Mouse (Mus musculus) kidney, postnatal 0 days (tissue): Measurements from ENCODE around the gene Eng. TPM values are rescaled to one million over a fixed set of nuclear protein-coding genes. Genes with fewer than 3 reads are reported as not detected.

Experiments
- ATAC-seq: fragments of 200-750 bp; cut with Nextera tagmentation; replicated peaks from 2 replicates; pipeline ENCODE4 v1.8.0; 2017; ENCODE audit warnings: low read depth, moderate number of reproducible peaks, moderate TSS enrichment, moderate library complexity; ENCODE audit not compliant: low FRiP score
- DNase-seq: peaks from one replicate; pipeline ENCODE4 v3.0.0-alpha.2; 2016; ENCODE audit warnings: low spot score
- H3K27ac ChIP-seq: fragments of 300-500 bp; sonication (generic); 2 replicates; pipeline ENCODE4 v1.5.1; 2014; ENCODE audit warnings: mild to moderate bottlenecking
- H3K27me3 ChIP-seq: fragments of 300-500 bp; sonication (generic); 2 replicates; pipeline ENCODE4 v1.6.1; 2014; ENCODE audit warnings: low read length, mixed read lengths; ENCODE audit not compliant: insufficient read depth
- H3K36me3 ChIP-seq: fragments of 300-500 bp; sonication (generic); 2 replicates; pipeline ENCODE4 v1.6.1; 2014; ENCODE audit warnings: low read length, mixed read lengths; ENCODE audit not compliant: insufficient read depth
- H3K4me1 ChIP-seq: fragments of 300-500 bp; sonication (generic); replicated peaks from 2 replicates; pipeline ENCODE4 v1.6.1; 2014; ENCODE audit warnings: antibody characterized with exemption, low read length, mixed read lengths; ENCODE audit not compliant: insufficient read depth
- H3K4me2 ChIP-seq: fragments of 300-500 bp; sonication (generic); 2 replicates; pipeline ENCODE4 v1.6.1; 2014; ENCODE audit warnings: mild to moderate bottlenecking, low read length, moderate library complexity, mixed read lengths
- H3K4me3 ChIP-seq: fragments of 300-500 bp; sonication (generic); replicated peaks from 2 replicates; pipeline ENCODE4 v1.5.1; 2014; ENCODE audit warnings: low read depth, low read length
- H3K9ac ChIP-seq: fragments of 300-500 bp; sonication (generic); 2 replicates; pipeline ENCODE4 v1.6.1; 2014; ENCODE audit warnings: low read depth, low read length
- H3K9me3 ChIP-seq: fragments of 300-500 bp; sonication (generic); replicated peaks from 2 replicates; pipeline ENCODE4 v1.6.1; 2016; ENCODE audit warnings: low read length, inconsistent platforms, mixed read lengths
- CTCF ChIP-seq: IDR thresholded peaks from 2 replicates; pipeline ENCODE4 v1.5.1; 2016; ENCODE audit warnings: antibody characterized with exemption, low read depth, mild to moderate bottlenecking, moderate library complexity
- WGBS: fragments of 180-500 bp; shearing (Covaris S2); extraction: QIAGEN DNeasy Blood & Tissue Kit; methylation state at CpG from one replicate; pipeline ENCODE4 v1.1.7; 2014; 5-methylcytosine and 5-hydroxymethylcytosine counted together
- polyA plus RNA-seq: library from polyadenylated mRNA; unstranded; fragments of >200 nt; fragmentation: Nextera tagmentation; extraction: Ambion mirVana; gene quantifications from 2 replicates; pipeline ENCODE4 v1.2.1, GENCODE M21; 2015

Gene Eng
- polyA plus RNA-seq, 1 experiment from 2014 or later = 71.6 TPM

DNA sequence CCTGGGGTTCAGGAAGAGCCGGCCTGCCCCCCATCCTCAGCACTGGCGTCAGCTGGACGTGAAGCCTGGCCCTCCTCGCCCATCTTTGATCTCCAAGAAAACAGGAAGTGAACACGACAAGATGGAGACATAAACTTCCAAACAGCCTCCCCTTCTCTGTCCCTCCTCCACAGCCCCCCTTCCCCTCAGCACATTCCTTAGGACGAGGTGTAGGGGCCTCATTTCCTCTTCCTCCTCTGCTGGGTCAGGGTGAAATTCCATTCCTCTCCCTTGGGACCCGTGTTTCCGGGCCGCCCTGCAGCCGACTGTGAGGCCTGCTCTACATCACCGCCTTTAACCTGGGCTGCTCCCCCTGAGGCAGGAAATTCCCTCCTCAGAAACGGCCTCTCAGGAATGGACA lies 9.4 kb downstream of the Eng start:
- Histone ChIP-seq H3K4me1 (peaks cover 30% of the 10 kb centered on the region), H3K9me3 (no peaks in the 10 kb centered on the region), H3K36me3 (no peaks in the 10 kb centered on the region), H3K4me3 (no peak overlapping the region), H3K4me2 (no peak overlapping the region), H3K9ac (no peak overlapping the region), H3K27ac (peak overlapping the region; percentile 91), H3K27me3 (no peaks in the 10 kb centered on the region)
- ATAC-seq = peak; percentile 80
- DNase-seq = peak; percentile 93
- no peak for TF ChIP-seq CTCF
- WGBS = 18% methylated on average over 12 of the region's 12 CpGs

DNA sequence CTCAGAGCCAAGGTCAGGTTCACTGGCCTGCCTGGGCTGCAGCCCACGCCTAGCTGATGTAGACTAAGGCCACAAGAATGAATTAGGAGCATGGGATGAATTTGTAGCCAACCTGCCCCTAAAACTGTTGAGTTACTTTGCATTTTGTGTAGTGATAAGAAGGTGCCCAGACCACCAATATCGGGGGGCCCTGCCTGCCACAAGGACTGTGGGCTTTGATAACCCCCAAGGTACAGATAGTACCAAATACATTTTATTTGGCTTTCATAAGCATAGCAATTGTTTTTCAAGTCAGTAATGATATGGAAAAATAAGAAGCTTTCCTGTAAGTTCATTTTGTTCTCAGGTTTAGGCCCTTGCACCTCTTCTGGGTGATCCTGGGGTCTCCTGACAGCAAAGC lies 12.5 kb downstream of the Eng start:
- no peak overlapping the region for H3K27ac ChIP-seq

DNA sequence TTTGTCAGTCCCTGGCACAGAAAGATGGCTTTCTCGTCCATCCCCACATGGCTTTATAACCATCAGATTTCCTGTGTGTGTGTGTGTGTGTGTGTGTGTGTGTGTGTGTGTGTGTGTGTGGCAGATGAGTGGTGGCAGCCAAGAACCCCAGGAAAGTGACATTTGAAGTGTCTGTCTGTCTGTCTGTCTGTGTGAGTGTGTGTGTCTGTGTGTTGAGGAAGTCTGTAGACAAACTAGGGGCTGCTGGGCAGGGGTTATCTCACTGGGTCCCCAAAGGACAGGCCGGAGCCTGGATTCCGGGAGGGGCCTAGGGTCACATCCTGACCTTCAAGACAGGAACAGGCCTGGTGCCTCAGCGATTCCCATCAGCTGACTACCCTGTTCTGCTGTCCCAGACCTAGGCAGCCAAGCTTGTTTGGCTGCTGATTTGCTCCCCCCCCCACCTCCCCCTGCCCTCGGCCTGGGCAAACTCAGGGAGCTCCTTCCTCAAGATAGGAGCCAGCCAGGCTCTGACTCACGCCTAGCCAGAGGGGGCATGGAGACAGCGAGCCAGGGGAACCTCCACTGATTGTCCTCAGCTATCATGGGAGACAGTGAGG lies 15.2 kb downstream of the Eng start:
- no peak for TF ChIP-seq CTCF
- H3K27me3 ChIP-seq = no peaks in the 10 kb centered on the region
- ATAC-seq (peak; percentile 57), DNase-seq (peak; percentile 59)
- peak overlapping the region; percentile 63 for H3K27ac ChIP-seq
- 0 out of 2 replicates have a peak overlapping the region, but pooled peaks have one; percentile 15 for H3K9ac ChIP-seq
- H3K36me3 ChIP-seq = no peaks in the 10 kb centered on the region
- H3K4me2 ChIP-seq = no peak overlapping the region
- no peaks in the 10 kb centered on the region for H3K9me3 ChIP-seq
- 0 out of 2 replicates have a peak, but pooled peaks cover 5% of the 10 kb centered on the region for H3K4me1 ChIP-seq
- no peak overlapping the region for H3K4me3 ChIP-seq
- WGBS = 34% methylated on average over 7 of the region's 7 CpGs

More for the DNA sequence above, 12.5 kb downstream of the Eng start:
- ATAC-seq (no peak), DNase-seq (no peak)
- Histone ChIP-seq H3K4me2 (no peak overlapping the region), H3K9me3 (no peaks in the 10 kb centered on the region), H3K4me1 (peaks cover 29% of the 10 kb centered on the region), H3K9ac (no peak overlapping the region), H3K27me3 (no peaks in the 10 kb centered on the region), H3K36me3 (no peaks in the 10 kb centered on the region), H3K4me3 (no peak overlapping the region)
- 88% methylated on average over 2 of the region's 2 CpGs for WGBS
- no peak for TF ChIP-seq CTCF

DNA sequence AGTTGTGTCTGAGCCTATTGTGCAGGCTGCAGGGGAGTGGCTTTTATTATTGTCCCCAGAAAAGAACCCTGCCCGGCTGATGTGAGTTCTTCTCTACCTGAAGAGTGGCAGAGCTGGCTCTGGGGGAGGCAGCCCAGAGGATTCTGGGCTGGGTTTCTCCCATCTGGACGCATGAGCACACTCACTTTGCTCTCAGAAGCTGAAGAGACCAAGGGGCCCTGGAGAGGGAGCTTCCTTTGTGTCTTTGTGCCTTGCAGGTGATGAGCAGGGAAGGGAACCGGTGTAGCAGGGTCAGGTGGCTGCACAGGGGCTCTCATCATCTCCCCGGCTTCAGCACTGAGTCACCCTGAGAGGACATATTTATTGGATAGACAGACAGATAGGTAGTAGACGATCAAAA lies 15.9 kb downstream of the Eng start:
- H3K4me3 ChIP-seq = no peak overlapping the region
- H3K4me2 ChIP-seq = no peak overlapping the region
- H3K4me1 ChIP-seq = 0 out of 2 replicates have a peak, but pooled peaks cover 5% of the 10 kb centered on the region
- no peak for TF ChIP-seq CTCF
- no peak overlapping the region for H3K9ac ChIP-seq
- H3K27me3 ChIP-seq = no peaks in the 10 kb centered on the region
- ATAC-seq (no peak), DNase-seq (no peak)
- no peaks in the 10 kb centered on the region for H3K36me3 ChIP-seq
- peak overlapping the region; percentile 63; the same call in 1 of the 2 replicates for H3K27ac ChIP-seq
- no peaks in the 10 kb centered on the region for H3K9me3 ChIP-seq
- 48% methylated on average over 5 of the region's 5 CpGs for WGBS

DNA sequence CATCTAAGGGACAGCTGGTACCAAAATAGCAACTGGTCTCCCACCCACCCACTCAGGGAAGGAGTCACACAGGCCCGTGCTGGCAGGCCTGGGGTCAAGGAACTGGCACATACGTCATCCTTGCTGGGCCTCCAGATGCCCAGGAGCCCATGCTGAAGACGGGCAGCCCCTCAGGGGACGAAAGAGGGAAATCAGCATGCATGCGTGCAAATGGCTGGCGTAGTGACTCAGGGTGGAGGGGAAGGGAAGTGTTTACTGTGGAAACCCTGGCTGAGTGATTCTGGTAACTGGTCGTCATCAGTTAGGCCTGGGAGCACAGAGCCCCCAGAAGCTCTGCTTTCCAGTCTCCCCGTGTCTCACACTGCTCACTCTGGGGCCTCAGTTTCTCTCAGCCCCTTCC lies 18.9 kb downstream of the Eng start:
- H3K36me3 ChIP-seq = no peaks in the 10 kb centered on the region
- no peak overlapping the region for H3K4me2 ChIP-seq
- no peaks in the 10 kb centered on the region for H3K9me3 ChIP-seq
- H3K4me3 ChIP-seq = no peak overlapping the region
- no peak overlapping the region for H3K27ac ChIP-seq
- 0 out of 2 replicates have a peak, but pooled peaks cover 5% of the 10 kb centered on the region for H3K4me1 ChIP-seq
- no peak for TF ChIP-seq CTCF
- H3K27me3 ChIP-seq = no peaks in the 10 kb centered on the region
- 0 out of 2 replicates have a peak, but pooled peaks have one; percentile 21 for ATAC-seq
- no peak for DNase-seq
- no peak overlapping the region for H3K9ac ChIP-seq
- WGBS = 66% methylated on average over 8 of the region's 8 CpGs

DNA sequence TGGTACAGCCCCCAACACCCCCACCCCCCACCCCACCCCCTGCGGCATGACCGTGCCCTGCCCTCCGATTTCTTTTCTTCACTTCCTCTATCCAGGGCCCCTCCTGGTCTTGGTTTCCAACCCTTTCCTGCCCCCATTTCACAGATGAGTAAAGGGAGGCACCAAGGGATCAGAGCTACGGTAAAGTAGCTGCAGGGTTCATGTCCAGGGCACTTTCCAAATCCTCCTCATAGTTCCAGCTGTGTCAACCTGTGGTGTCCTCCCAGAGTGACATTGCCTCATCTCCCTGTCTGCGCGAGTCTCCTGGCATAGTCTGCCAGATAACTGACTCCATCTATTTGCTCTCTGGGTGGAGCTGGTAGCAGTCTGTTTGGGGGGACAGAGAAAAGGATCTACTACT lies 19.5 kb downstream of the Eng start:
- no peak overlapping the region for H3K9ac ChIP-seq
- H3K9me3 ChIP-seq = no peaks in the 10 kb centered on the region
- no peaks in the 10 kb centered on the region for H3K27me3 ChIP-seq
- no peak for ATAC-seq
- no peak overlapping the region for H3K4me3 ChIP-seq
- no peaks in the 10 kb centered on the region for H3K36me3 ChIP-seq
- no peak overlapping the region for H3K27ac ChIP-seq
- H3K4me2 ChIP-seq = no peak overlapping the region
- WGBS = 82% methylated on average over 6 of the region's 6 CpGs
- H3K4me1 ChIP-seq = 0 out of 2 replicates have a peak, but pooled peaks cover 5% of the 10 kb centered on the region
- no peak for DNase-seq
- no peak for TF ChIP-seq CTCF

DNA sequence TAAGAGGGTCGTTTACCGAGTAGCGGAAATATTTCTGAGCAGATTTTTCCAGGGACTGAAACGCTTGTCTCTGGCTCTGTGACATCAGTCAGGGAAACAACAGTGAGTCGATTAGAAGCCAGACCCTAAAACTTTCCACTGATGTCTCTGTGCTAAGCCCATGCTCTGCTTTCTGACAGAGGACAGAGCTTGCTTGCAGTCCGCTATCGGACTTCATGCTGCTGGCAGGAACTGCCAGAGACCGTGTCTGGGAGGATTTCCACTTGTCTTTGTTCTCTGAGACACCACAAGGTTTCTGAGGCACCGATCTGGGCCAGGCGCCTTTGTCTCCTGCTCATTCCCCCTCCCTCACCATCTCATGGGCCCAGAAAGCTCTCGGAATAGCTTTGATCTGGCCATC lies 21.4 kb downstream of the Eng start:
- WGBS = 50% methylated on average over 11 of the region's 11 CpGs
- Histone ChIP-seq H3K9me3 (no peaks in the 10 kb centered on the region), H3K4me2 (no peak overlapping the region), H3K4me1 (no peaks in the 10 kb centered on the region), H3K9ac (no peak overlapping the region), H3K27me3 (no peaks in the 10 kb centered on the region), H3K27ac (no peak overlapping the region; the same call in 1 of the 2 replicates), H3K4me3 (no peak overlapping the region), H3K36me3 (peaks cover 6% of the 10 kb centered on the region; the same call in 1 of the 2 replicates)
- TF ChIP-seq CTCF = no peak
- ATAC-seq (no peak), DNase-seq (no peak)
